Mouse (Mus musculus): ENCODE results near the gene Agbl4.

DNA sequence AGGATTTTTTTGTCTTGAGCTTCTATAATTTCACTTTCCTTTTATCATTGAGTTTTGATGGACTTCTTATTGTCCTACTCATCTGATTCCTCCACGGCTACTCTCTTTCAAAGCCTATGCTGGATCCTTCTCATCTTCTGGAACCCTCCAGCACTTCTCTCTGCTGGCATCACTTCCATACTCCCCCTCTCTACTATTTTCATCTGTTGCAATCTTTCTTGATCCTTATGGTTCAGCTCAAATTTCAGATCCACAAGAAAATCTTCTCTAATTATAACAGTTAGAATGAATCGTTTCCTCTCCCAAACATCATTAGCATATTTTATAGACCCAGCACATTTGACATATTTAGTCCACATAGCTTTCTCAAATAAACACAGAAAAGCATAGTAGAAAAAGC, 360.5 kb downstream of the Agbl4 start:
- TF ChIP-seq CTCF (IDR thresholded peaks at IDR 0.05; ENCODE audit: borderline replicate concordance, extremely low read depth, insufficient read depth, insufficient read length) = no peak
- no peak for TF ChIP-seq POLR2A (IDR thresholded peaks at IDR 0.05; ENCODE audit: borderline replicate concordance, extremely low read depth, insufficient read depth, insufficient read length, poor library complexity, severe bottlenecking)
